Mouse (Mus musculus): Measurements from ENCODE around the gene Zc3h13. TPM values are rescaled to one million over a fixed set of nuclear protein-coding genes. Genes with fewer than 3 reads are reported as not detected.
A peak's percentile ranks its signal among the peaks of the same experiment; 100 is the strongest.

Zc3h13 gene
- polyA plus RNA-seq, 1 experiment from 2014 or later = 34.6 TPM

- Histone ChIP-seq H3K9ac (no peak overlapping the region), H3K4me2 (replicated peaks) (no peak overlapping the region), H3K27me3 (ENCODE audit: control insufficient read depth, insufficient read depth, low read length) (no peaks in the 10 kb centered on the region), H3K9me3 (ENCODE audit: control insufficient read depth, low read length) (no peaks in the 10 kb centered on the region), H3K27ac (no peak overlapping the region), H3K4me1 (replicated peaks; ENCODE audit: control insufficient read depth, insufficient read depth, low read length) (no peaks in the 10 kb centered on the region), H3K4me3 (replicated peaks; ENCODE audit: low read length) (no peak overlapping the region), H3K36me3 (replicated peaks; ENCODE audit: control insufficient read depth, insufficient read depth) (peaks cover 18% of the 10 kb centered on the region)
- ATAC-seq (ENCODE audit: low FRiP score) (no peak), DNase-seq (ENCODE audit: low spot score) (peak; percentile 58)
- 66% methylated on average over 5 of the region's 5 CpGs for WGBS
Observed at GRCm38 (mm10) chr14:75309336-75309992, 25.3 kb downstream of the Zc3h13 start.

GRCm38 (mm10) chr14:75314484-75314883, 30.3 kb downstream of the Zc3h13 start:
- H3K27ac ChIP-seq = no peak overlapping the region
- no peak overlapping the region for H3K9ac ChIP-seq
- peaks cover 17% of the 10 kb centered on the region for H3K36me3 ChIP-seq (replicated peaks; ENCODE audit: control insufficient read depth, insufficient read depth)
- WGBS = 85% methylated on average over 2 of the region's 2 CpGs
- no peaks in the 10 kb centered on the region for H3K27me3 ChIP-seq (ENCODE audit: control insufficient read depth, insufficient read depth, low read length)
- ATAC-seq (ENCODE audit: low FRiP score) (no peak), DNase-seq (ENCODE audit: low spot score) (no peak)
- H3K9me3 ChIP-seq (ENCODE audit: control insufficient read depth, low read length) = no peaks in the 10 kb centered on the region
- no peak overlapping the region for H3K4me3 ChIP-seq (replicated peaks; ENCODE audit: low read length)
- no peaks in the 10 kb centered on the region for H3K4me1 ChIP-seq (replicated peaks; ENCODE audit: control insufficient read depth, insufficient read depth, low read length)
- no peak overlapping the region for H3K4me2 ChIP-seq (replicated peaks)

- H3K36me3 ChIP-seq (replicated peaks; ENCODE audit: control insufficient read depth, insufficient read depth) = peaks cover 29% of the 10 kb centered on the region
- 94% methylated on average over 2 of the region's 2 CpGs for WGBS
Observed at GRCm38 (mm10) chr14:75318736-75319135, 34.6 kb downstream of the Zc3h13 start.

GRCm38 (mm10) chr14:75320269-75320668, 36.1 kb downstream of the Zc3h13 start:
- Histone ChIP-seq H3K27me3 (ENCODE audit: control insufficient read depth, insufficient read depth, low read length) (no peaks in the 10 kb centered on the region), H3K4me2 (replicated peaks) (no peak overlapping the region), H3K27ac (no peak overlapping the region), H3K4me1 (replicated peaks; ENCODE audit: control insufficient read depth, insufficient read depth, low read length) (no peaks in the 10 kb centered on the region), H3K9me3 (ENCODE audit: control insufficient read depth, low read length) (no peaks in the 10 kb centered on the region), H3K4me3 (replicated peaks; ENCODE audit: low read length) (no peak overlapping the region), H3K9ac (no peak overlapping the region), H3K36me3 (replicated peaks; ENCODE audit: control insufficient read depth, insufficient read depth) (peaks cover 40% of the 10 kb centered on the region)
- no peak for DNase-seq (ENCODE audit: low spot score)
- WGBS = 96% methylated on average over 5 of the region's 5 CpGs
- no peak for ATAC-seq (ENCODE audit: low FRiP score)

More at GRCm38 (mm10) chr14:75318736-75319135, 34.6 kb downstream of the Zc3h13 start:
- ATAC-seq (ENCODE audit: low FRiP score) = no peak
- Histone ChIP-seq H3K4me2 (replicated peaks) (no peak overlapping the region), H3K9ac (no peak overlapping the region), H3K4me3 (replicated peaks; ENCODE audit: low read length) (no peak overlapping the region), H3K27ac (no peak overlapping the region), H3K9me3 (ENCODE audit: control insufficient read depth, low read length) (no peaks in the 10 kb centered on the region), H3K27me3 (ENCODE audit: control insufficient read depth, insufficient read depth, low read length) (no peaks in the 10 kb centered on the region), H3K4me1 (replicated peaks; ENCODE audit: control insufficient read depth, insufficient read depth, low read length) (no peaks in the 10 kb centered on the region)
- DNase-seq (ENCODE audit: low spot score) = no peak

GRCm38 (mm10) chr14:75323354-75323753, 39.2 kb downstream of the Zc3h13 start:
- no peak overlapping the region for H3K27ac ChIP-seq
- H3K4me2 ChIP-seq (replicated peaks) = no peak overlapping the region
- H3K9ac ChIP-seq = no peak overlapping the region
- no peak for DNase-seq (ENCODE audit: low spot score)
- H3K4me1 ChIP-seq (replicated peaks; ENCODE audit: control insufficient read depth, insufficient read depth, low read length) = no peaks in the 10 kb centered on the region
- H3K4me3 ChIP-seq (replicated peaks; ENCODE audit: low read length) = no peak overlapping the region
- H3K9me3 ChIP-seq (ENCODE audit: control insufficient read depth, low read length) = no peaks in the 10 kb centered on the region
- H3K27me3 ChIP-seq (ENCODE audit: control insufficient read depth, insufficient read depth, low read length) = no peaks in the 10 kb centered on the region
- 98% methylated on average over 32 of the region's 32 CpGs for WGBS
- H3K36me3 ChIP-seq (replicated peaks; ENCODE audit: control insufficient read depth, insufficient read depth) = peaks cover 61% of the 10 kb centered on the region
- no peak for ATAC-seq (ENCODE audit: low FRiP score)

GRCm38 (mm10) chr14:75328062-75328461, 43.9 kb downstream of the Zc3h13 start:
- no peaks in the 10 kb centered on the region for H3K4me1 ChIP-seq (replicated peaks; ENCODE audit: control insufficient read depth, insufficient read depth, low read length)
- H3K4me3 ChIP-seq (replicated peaks; ENCODE audit: low read length) = no peak overlapping the region
- no peak overlapping the region for H3K4me2 ChIP-seq (replicated peaks)
- H3K27me3 ChIP-seq (ENCODE audit: control insufficient read depth, insufficient read depth, low read length) = no peaks in the 10 kb centered on the region
- ATAC-seq (ENCODE audit: low FRiP score) (no peak), DNase-seq (ENCODE audit: low spot score) (no peak)
- no peaks in the 10 kb centered on the region for H3K9me3 ChIP-seq (ENCODE audit: control insufficient read depth, low read length)
- H3K36me3 ChIP-seq (replicated peaks; ENCODE audit: control insufficient read depth, insufficient read depth) = peaks cover 83% of the 10 kb centered on the region
- no peak overlapping the region for H3K9ac ChIP-seq
- H3K27ac ChIP-seq = no peak overlapping the region
- 86% methylated on average over 8 of the region's 8 CpGs for WGBS

- no peaks in the 10 kb centered on the region for H3K4me1 ChIP-seq (replicated peaks; ENCODE audit: control insufficient read depth, insufficient read depth, low read length)
- H3K4me3 ChIP-seq (replicated peaks; ENCODE audit: low read length) = no peak overlapping the region
- DNase-seq (ENCODE audit: low spot score) (no peak), ATAC-seq (ENCODE audit: low FRiP score) (no peak)
- no peaks in the 10 kb centered on the region for H3K9me3 ChIP-seq (ENCODE audit: control insufficient read depth, low read length)
- no peak overlapping the region for H3K27ac ChIP-seq
- H3K9ac ChIP-seq = no peak overlapping the region
- H3K4me2 ChIP-seq (replicated peaks) = no peak overlapping the region
- H3K36me3 ChIP-seq (replicated peaks; ENCODE audit: control insufficient read depth, insufficient read depth) = peaks cover 68% of the 10 kb centered on the region
- WGBS = 83% methylated on average over 6 of the region's 6 CpGs
- no peaks in the 10 kb centered on the region for H3K27me3 ChIP-seq (ENCODE audit: control insufficient read depth, insufficient read depth, low read length)
Observed at GRCm38 (mm10) chr14:75330621-75331020, 46.4 kb downstream of the Zc3h13 start.

GRCm38 (mm10) chr14:75334321-75334720, 50.1 kb downstream of the Zc3h13 start:
- no peak overlapping the region for H3K4me3 ChIP-seq (replicated peaks; ENCODE audit: low read length)
- peaks cover 64% of the 10 kb centered on the region for H3K36me3 ChIP-seq (replicated peaks; ENCODE audit: control insufficient read depth, insufficient read depth)
- no peak overlapping the region for H3K27ac ChIP-seq
- H3K4me1 ChIP-seq (replicated peaks; ENCODE audit: control insufficient read depth, insufficient read depth, low read length) = no peaks in the 10 kb centered on the region
- 94% methylated on average over 4 of the region's 4 CpGs for WGBS
- no peaks in the 10 kb centered on the region for H3K9me3 ChIP-seq (ENCODE audit: control insufficient read depth, low read length)
- no peak for DNase-seq (ENCODE audit: low spot score)
- H3K4me2 ChIP-seq (replicated peaks) = no peak overlapping the region
- no peak overlapping the region for H3K9ac ChIP-seq
- no peak for ATAC-seq (ENCODE audit: low FRiP score)
- no peaks in the 10 kb centered on the region for H3K27me3 ChIP-seq (ENCODE audit: control insufficient read depth, insufficient read depth, low read length)

- Histone ChIP-seq H3K9me3 (ENCODE audit: control insufficient read depth, low read length) (no peaks in the 10 kb centered on the region), H3K4me2 (replicated peaks) (no peak overlapping the region), H3K36me3 (replicated peaks; ENCODE audit: control insufficient read depth, insufficient read depth) (peaks cover 53% of the 10 kb centered on the region), H3K4me3 (replicated peaks; ENCODE audit: low read length) (no peak overlapping the region), H3K4me1 (replicated peaks; ENCODE audit: control insufficient read depth, insufficient read depth, low read length) (no peaks in the 10 kb centered on the region), H3K9ac (no peak overlapping the region), H3K27me3 (ENCODE audit: control insufficient read depth, insufficient read depth, low read length) (no peaks in the 10 kb centered on the region), H3K27ac (no peak overlapping the region)
- DNase-seq (ENCODE audit: low spot score) (no peak), ATAC-seq (ENCODE audit: low FRiP score) (no peak)
- 96% methylated on average over 2 of the region's 2 CpGs for whole genome bisulfite sequencing
Observed at GRCm38 (mm10) chr14:75337884-75338283, 53.7 kb downstream of the Zc3h13 start.

GRCm38 (mm10) chr14:75346041-75346440, 61.9 kb downstream of the Zc3h13 start:
- Histone ChIP-seq H3K9ac (no peak overlapping the region), H3K36me3 (replicated peaks; ENCODE audit: control insufficient read depth, insufficient read depth) (peaks cover 38% of the 10 kb centered on the region), H3K27me3 (ENCODE audit: control insufficient read depth, insufficient read depth, low read length) (no peaks in the 10 kb centered on the region), H3K4me2 (replicated peaks) (no peak overlapping the region), H3K27ac (no peak overlapping the region), H3K4me1 (replicated peaks; ENCODE audit: control insufficient read depth, insufficient read depth, low read length) (no peaks in the 10 kb centered on the region), H3K4me3 (replicated peaks; ENCODE audit: low read length) (no peak overlapping the region), H3K9me3 (ENCODE audit: control insufficient read depth, low read length) (no peaks in the 10 kb centered on the region)
- ATAC-seq (ENCODE audit: low FRiP score) (no peak), DNase-seq (ENCODE audit: low spot score) (no peak)
- WGBS = 91% methylated on average over 5 of the region's 5 CpGs

Data from hindbrain, embryonic 14.5 days (tissue).